Mouse (Mus musculus) kidney, embryonic 15.5 days (tissue): ENCODE measurements around the gene Ripor3. TPM values are rescaled to one million over a fixed set of nuclear protein-coding genes. Genes with fewer than 3 reads are reported as not detected.

Experiments
- ATAC-seq: fragments of 200-750 bp; cut with Nextera tagmentation; replicated peaks from 2 replicates; pipeline ENCODE4 v1.8.0; 2017; ENCODE audit warnings: moderate TSS enrichment; ENCODE audit not compliant: low FRiP score
- H3K27ac ChIP-seq: fragments of 300-500 bp; sonication (generic); 2 replicates; pipeline ENCODE4 v1.5.1; 2015; ENCODE audit warnings: mild to moderate bottlenecking, inconsistent platforms
- H3K27me3 ChIP-seq: fragments of 300-500 bp; sonication (generic); 2 replicates; pipeline ENCODE4 v1.6.1; 2015; ENCODE audit warnings: inconsistent platforms
- H3K36me3 ChIP-seq: fragments of 300-500 bp; sonication (generic); 2 replicates; pipeline ENCODE4 v1.6.1; 2015; ENCODE audit warnings: inconsistent platforms
- H3K4me1 ChIP-seq: fragments of 300-500 bp; sonication (generic); 2 replicates; pipeline ENCODE4 v1.6.1; 2015; ENCODE audit warnings: inconsistent platforms
- H3K4me2 ChIP-seq: fragments of 300-500 bp; sonication (generic); 2 replicates; pipeline ENCODE4 v1.6.1; 2015; ENCODE audit warnings: moderate library complexity, mild to moderate bottlenecking, inconsistent platforms
- H3K4me3 ChIP-seq: fragments of 300-500 bp; sonication (generic); replicated peaks from 2 replicates; pipeline ENCODE4 v1.5.1; 2015; ENCODE audit warnings: mild to moderate bottlenecking, inconsistent platforms
- H3K9ac ChIP-seq: fragments of 300-500 bp; sonication (generic); 2 replicates; pipeline ENCODE4 v1.6.1; 2015; ENCODE audit warnings: mild to moderate bottlenecking, inconsistent platforms
- H3K9me3 ChIP-seq: fragments of 300-500 bp; sonication (generic); replicated peaks from 2 replicates; pipeline ENCODE4 v1.6.1; 2016; ENCODE audit warnings: inconsistent platforms
- WGBS: fragments of 180-500 bp; shearing (Covaris S2); methylation state at CpG from one replicate; pipeline ENCODE4 v1.1.7; 2015; ENCODE audit warnings: mixed read lengths; 5-methylcytosine and 5-hydroxymethylcytosine counted together
- polyA plus RNA-seq: library from polyadenylated mRNA; unstranded; fragments of >200 nt; fragmentation: Nextera tagmentation; extraction: Ambion mirVana; gene quantifications from 2 replicates; pipeline ENCODE4 v1.2.1, GENCODE M21; 2015

Ripor3 gene
- polyA plus RNA-seq, 1 experiment from 2014 or later, result 1.6 TPM

GRCm38 (mm10) chr2:168026467-168026866 lies 16.0 kb upstream of the Ripor3 start:
- Histone ChIP-seq H3K4me3 (no peak overlapping the region), H3K4me2 (no peak overlapping the region), H3K27ac (peak overlapping the region; percentile 87; the same call in 1 of the 2 replicates), H3K36me3 (no peaks in the 10 kb centered on the region; the same call in 1 of the 2 replicates), H3K9me3 (peaks cover 5% of the 10 kb centered on the region; the same call in 1 of the 2 replicates), H3K4me1 (peaks cover 23% of the 10 kb centered on the region), H3K27me3 (no peaks in the 10 kb centered on the region), H3K9ac (no peak overlapping the region)
- ATAC-seq, result no peak
- 52% methylated on average over 3 of the region's 3 CpGs for WGBS

- H3K27me3 ChIP-seq, result no peaks in the 10 kb centered on the region
- H3K27ac ChIP-seq, result peak overlapping the region; percentile 87
- 92% methylated on average over 8 of the region's 8 CpGs for WGBS
- peaks cover 23% of the 10 kb centered on the region for H3K4me1 ChIP-seq
- H3K4me2 ChIP-seq, result no peak overlapping the region
- no peak for ATAC-seq
- no peaks in the 10 kb centered on the region; the same call in 1 of the 2 replicates for H3K36me3 ChIP-seq
- H3K4me3 ChIP-seq, result no peak overlapping the region
- no peak overlapping the region for H3K9ac ChIP-seq
- H3K9me3 ChIP-seq, result peaks cover 5% of the 10 kb centered on the region; the same call in 1 of the 2 replicates
Observed at GRCm38 (mm10) chr2:168025882-168026281, 15.5 kb upstream of the Ripor3 start.

- peaks cover 23% of the 10 kb centered on the region for H3K4me1 ChIP-seq
- no peak overlapping the region for H3K4me2 ChIP-seq
- peaks cover 5% of the 10 kb centered on the region; the same call in 1 of the 2 replicates for H3K9me3 ChIP-seq
- H3K4me3 ChIP-seq, result no peak overlapping the region
- peak overlapping the region; percentile 87 for H3K27ac ChIP-seq
- peak; percentile 47; the same call in 1 of the 2 replicates for ATAC-seq
- no peaks in the 10 kb centered on the region; the same call in 1 of the 2 replicates for H3K36me3 ChIP-seq
- 35% methylated on average over 12 of the region's 12 CpGs for WGBS
- no peak overlapping the region for H3K9ac ChIP-seq
- H3K27me3 ChIP-seq, result no peaks in the 10 kb centered on the region
Observed at GRCm38 (mm10) chr2:168025174-168025573, 14.8 kb upstream of the Ripor3 start.

GRCm38 (mm10) chr2:168023763-168024402 lies 13.5 kb upstream of the Ripor3 start:
- H3K4me1 ChIP-seq, result peaks cover 23% of the 10 kb centered on the region
- ATAC-seq, result no peak
- no peak overlapping the region for H3K4me2 ChIP-seq
- no peak overlapping the region for H3K27ac ChIP-seq
- H3K27me3 ChIP-seq, result no peaks in the 10 kb centered on the region
- peaks cover 5% of the 10 kb centered on the region; the same call in 1 of the 2 replicates for H3K9me3 ChIP-seq
- no peak overlapping the region for H3K4me3 ChIP-seq
- WGBS, result 78% methylated on average over 3 of the region's 3 CpGs
- no peaks in the 10 kb centered on the region; the same call in 1 of the 2 replicates for H3K36me3 ChIP-seq
- H3K9ac ChIP-seq, result no peak overlapping the region

GRCm38 (mm10) chr2:168019201-168019715 lies 8.8 kb upstream of the Ripor3 start:
- WGBS, result 73% methylated on average over 9 of the region's 9 CpGs
- Histone ChIP-seq H3K27ac (peak overlapping the region; percentile 45; the same call in 1 of the 2 replicates), H3K4me1 (peaks cover 21% of the 10 kb centered on the region), H3K4me2 (no peak overlapping the region), H3K9me3 (no peaks in the 10 kb centered on the region), H3K27me3 (0 out of 2 replicates have a peak, but pooled peaks cover 2% of the 10 kb centered on the region), H3K4me3 (no peak overlapping the region), H3K36me3 (no peaks in the 10 kb centered on the region), H3K9ac (no peak overlapping the region)
- peak; percentile 41; the same call in 1 of the 2 replicates for ATAC-seq

GRCm38 (mm10) chr2:168016951-168017391 lies 6.6 kb upstream of the Ripor3 start:
- ATAC-seq, result no peak
- Histone ChIP-seq H3K36me3 (no peaks in the 10 kb centered on the region), H3K4me2 (no peak overlapping the region), H3K9me3 (no peaks in the 10 kb centered on the region), H3K27ac (peak overlapping the region; percentile 61), H3K9ac (no peak overlapping the region), H3K27me3 (0 out of 2 replicates have a peak, but pooled peaks cover 2% of the 10 kb centered on the region), H3K4me3 (no peak overlapping the region), H3K4me1 (peaks cover 26% of the 10 kb centered on the region)
- 38% methylated on average over 5 of the region's 5 CpGs for WGBS

- no peak overlapping the region for H3K9ac ChIP-seq
- ATAC-seq, result no peak
- H3K36me3 ChIP-seq, result no peaks in the 10 kb centered on the region
- H3K27ac ChIP-seq, result 0 out of 2 replicates have a peak overlapping the region, but pooled peaks have one; percentile 41
- no peaks in the 10 kb centered on the region for H3K9me3 ChIP-seq
- no peak overlapping the region for H3K4me2 ChIP-seq
- H3K27me3 ChIP-seq, result 0 out of 2 replicates have a peak, but pooled peaks cover 2% of the 10 kb centered on the region
- WGBS, result 14% methylated on average over 11 of the region's 11 CpGs
- H3K4me3 ChIP-seq, result no peak overlapping the region
- H3K4me1 ChIP-seq, result peaks cover 30% of the 10 kb centered on the region
Observed at GRCm38 (mm10) chr2:168010893-168011292, 475 bp upstream of the Ripor3 start.

- peaks cover 38% of the 10 kb centered on the region for H3K4me1 ChIP-seq
- H3K9ac ChIP-seq, result no peak overlapping the region
- H3K27me3 ChIP-seq, result no peaks in the 10 kb centered on the region
- no peaks in the 10 kb centered on the region for H3K36me3 ChIP-seq
- H3K4me2 ChIP-seq, result no peak overlapping the region
- no peak for ATAC-seq
- WGBS, result 83% methylated on average over 3 of the region's 3 CpGs
- H3K9me3 ChIP-seq, result no peaks in the 10 kb centered on the region
- no peak overlapping the region for H3K27ac ChIP-seq
- no peak overlapping the region for H3K4me3 ChIP-seq
Observed at GRCm38 (mm10) chr2:168008132-168008531, 2.3 kb downstream of the Ripor3 start.

- Histone ChIP-seq H3K9ac (no peak overlapping the region), H3K4me1 (peaks cover 44% of the 10 kb centered on the region), H3K4me3 (no peak overlapping the region), H3K27ac (no peak overlapping the region), H3K27me3 (no peaks in the 10 kb centered on the region), H3K4me2 (no peak overlapping the region), H3K9me3 (no peaks in the 10 kb centered on the region), H3K36me3 (no peaks in the 10 kb centered on the region)
- 79% methylated on average over 6 of the region's 6 CpGs for WGBS
- no peak for ATAC-seq
Observed at GRCm38 (mm10) chr2:168006489-168006888, 3.9 kb downstream of the Ripor3 start.

- H3K9me3 ChIP-seq, result no peaks in the 10 kb centered on the region
- H3K27me3 ChIP-seq, result no peaks in the 10 kb centered on the region
- peak; percentile 31 for ATAC-seq
- WGBS, result 40% methylated on average over 3 of the region's 3 CpGs
- H3K9ac ChIP-seq, result no peak overlapping the region
- H3K36me3 ChIP-seq, result no peaks in the 10 kb centered on the region
- H3K4me2 ChIP-seq, result no peak overlapping the region
- no peak overlapping the region for H3K27ac ChIP-seq
- no peak overlapping the region for H3K4me3 ChIP-seq
- H3K4me1 ChIP-seq, result peaks cover 36% of the 10 kb centered on the region
Observed at GRCm38 (mm10) chr2:168005616-168006015, 4.8 kb downstream of the Ripor3 start.

- H3K4me3 ChIP-seq, result no peak overlapping the region
- no peaks in the 10 kb centered on the region for H3K27me3 ChIP-seq
- H3K9ac ChIP-seq, result no peak overlapping the region
- no peak for ATAC-seq
- peaks cover 4% of the 10 kb centered on the region; the same call in 1 of the 2 replicates for H3K9me3 ChIP-seq
- no peak overlapping the region for H3K27ac ChIP-seq
- no peak overlapping the region for H3K4me2 ChIP-seq
- WGBS, result 90% methylated on average over 3 of the region's 3 CpGs
- peaks cover 30% of the 10 kb centered on the region for H3K4me1 ChIP-seq
- H3K36me3 ChIP-seq, result no peaks in the 10 kb centered on the region
Observed at GRCm38 (mm10) chr2:168005005-168005404, 5.4 kb downstream of the Ripor3 start.

- no peak overlapping the region for H3K4me2 ChIP-seq
- H3K27me3 ChIP-seq, result no peaks in the 10 kb centered on the region
- H3K4me3 ChIP-seq, result no peak overlapping the region
- peaks cover 26% of the 10 kb centered on the region for H3K4me1 ChIP-seq
- peaks cover 4% of the 10 kb centered on the region; the same call in 1 of the 2 replicates for H3K9me3 ChIP-seq
- no peak overlapping the region for H3K27ac ChIP-seq
- no peak overlapping the region for H3K9ac ChIP-seq
- H3K36me3 ChIP-seq, result no peaks in the 10 kb centered on the region
- ATAC-seq, result no peak
- WGBS, result 65% methylated on average over 2 of the region's 2 CpGs
Observed at GRCm38 (mm10) chr2:168004369-168004768, 6.0 kb downstream of the Ripor3 start.
